Mouse (Mus musculus) heart, embryonic 11.5 days (tissue): ENCODE results near the gene Ccnjl. TPM values are rescaled to one million over a fixed set of nuclear protein-coding genes. Genes with fewer than 3 reads are reported as not detected.

Experiments
- ATAC-seq: fragments of 200-750 bp; cut with Nextera tagmentation; replicated peaks from 2 replicates; pipeline ENCODE4 v1.8.0; 2017; ENCODE audit warnings: moderate library complexity; ENCODE audit not compliant: insufficient number of reproducible peaks, low FRiP score, low TSS enrichment
- H3K27ac ChIP-seq: fragments of 300-500 bp; sonication (generic); 2 replicates; pipeline ENCODE4 v1.5.1; 2014; ENCODE audit warnings: mild to moderate bottlenecking, low read depth, low read length
- H3K27me3 ChIP-seq: fragments of 300-500 bp; sonication (generic); 2 replicates; pipeline ENCODE4 v1.6.1; 2014; ENCODE audit warnings: mild to moderate bottlenecking, low read length, mixed read lengths; ENCODE audit not compliant: control insufficient read depth, insufficient read depth
- H3K36me3 ChIP-seq: fragments of 300-500 bp; sonication (generic); 2 replicates; pipeline ENCODE4 v1.6.1; 2014; ENCODE audit warnings: mild to moderate bottlenecking, low read length, moderate library complexity, mixed read lengths; ENCODE audit not compliant: control insufficient read depth, insufficient read depth
- H3K4me1 ChIP-seq: fragments of 300-500 bp; sonication (generic); 2 replicates; pipeline ENCODE4 v1.6.1; 2014; ENCODE audit warnings: low read length; ENCODE audit not compliant: control insufficient read depth, insufficient read depth
- H3K4me2 ChIP-seq: fragments of 300-500 bp; sonication (generic); 2 replicates; pipeline ENCODE4 v1.6.1; 2014; ENCODE audit warnings: mild to moderate bottlenecking, moderate library complexity
- H3K4me3 ChIP-seq: fragments of 300-500 bp; sonication (generic); 2 replicates; pipeline ENCODE4 v1.5.1; 2014; ENCODE audit warnings: low read depth, low read length
- H3K9ac ChIP-seq: fragments of 300-500 bp; sonication (generic); 2 replicates; pipeline ENCODE4 v1.6.1; 2014; ENCODE audit warnings: mild to moderate bottlenecking, low read depth, low read length, moderate library complexity
- H3K9me3 ChIP-seq: fragments of 300-500 bp; sonication (generic); replicated peaks from 2 replicates; pipeline ENCODE4 v1.6.1; 2016; ENCODE audit warnings: low read length; ENCODE audit not compliant: control insufficient read depth
- WGBS: fragments of 180-500 bp; shearing (Covaris S2); extraction: QIAGEN DNeasy Blood & Tissue Kit; methylation state at CpG from one replicate; pipeline ENCODE4 v1.1.7; 2014; ENCODE audit not compliant: insufficient replicate concordance; 5-methylcytosine and 5-hydroxymethylcytosine counted together
- polyA plus RNA-seq: library from polyadenylated mRNA; unstranded; fragments of >200 nt; fragmentation: Nextera tagmentation; extraction: Ambion mirVana; gene quantifications from 2 replicates; pipeline ENCODE4 v1.2.1, GENCODE M21; 2014

The Ccnjl gene
- polyA plus RNA-seq, 1 experiment from 2014 or later, result 25.1 TPM

GRCm38 (mm10) chr11:43589530-43590072 is 61.0 kb downstream of the Ccnjl start:
- no peaks in the 10 kb centered on the region for H3K4me1 ChIP-seq
- no peak overlapping the region for H3K9ac ChIP-seq
- peaks cover 17% of the 10 kb centered on the region for H3K36me3 ChIP-seq
- H3K27ac ChIP-seq, result no peak overlapping the region
- no peak overlapping the region for H3K4me3 ChIP-seq
- 68% methylated on average over 6 of the region's 6 CpGs for WGBS
- H3K9me3 ChIP-seq, result no peaks in the 10 kb centered on the region
- no peak for ATAC-seq
- H3K27me3 ChIP-seq, result no peaks in the 10 kb centered on the region
- H3K4me2 ChIP-seq, result no peak overlapping the region

- Histone ChIP-seq H3K4me3 (no peak within 1 kb of the TSS), H3K4me1 (no peaks in the 10 kb centered on the region), H3K9me3 (no peaks in the 10 kb centered on the region), H3K9ac (no peak within 1 kb of the TSS), H3K27ac (no peak within 1 kb of the TSS), H3K27me3 (no peaks in the 10 kb centered on the region), H3K4me2 (no peak within 1 kb of the TSS), H3K36me3 (no peaks in the 10 kb centered on the region)
- ATAC-seq, result no peak
- WGBS, result 76% methylated on average over 5 of the region's 5 CpGs
Measured at GRCm38 (mm10) chr11:43601440-43601839, 72.9 kb downstream of the Ccnjl start, which contains the start of gene Fabp6. Gene Fabp6 (minus strand): TSS chr11:43601540.

- WGBS, result 88% methylated on average over 2 of the region's 2 CpGs
- no peak overlapping the region for H3K27ac ChIP-seq
- H3K4me3 ChIP-seq, result no peak overlapping the region
- no peaks in the 10 kb centered on the region for H3K9me3 ChIP-seq
- H3K9ac ChIP-seq, result no peak overlapping the region
- no peaks in the 10 kb centered on the region for H3K4me1 ChIP-seq
- no peak overlapping the region for H3K4me2 ChIP-seq
- ATAC-seq, result no peak
- H3K27me3 ChIP-seq, result no peaks in the 10 kb centered on the region
- no peaks in the 10 kb centered on the region for H3K36me3 ChIP-seq
Measured at GRCm38 (mm10) chr11:43604207-43604606, 75.6 kb downstream of the Ccnjl start.

- no peak for ATAC-seq
- no peaks in the 10 kb centered on the region for H3K27me3 ChIP-seq
- WGBS, result 77% methylated on average over 6 of the region's 6 CpGs
- H3K4me3 ChIP-seq, result no peak overlapping the region
- H3K4me1 ChIP-seq, result no peaks in the 10 kb centered on the region
- no peaks in the 10 kb centered on the region for H3K9me3 ChIP-seq
- H3K36me3 ChIP-seq, result no peaks in the 10 kb centered on the region
- H3K4me2 ChIP-seq, result no peak overlapping the region
- no peak overlapping the region for H3K9ac ChIP-seq
- no peak overlapping the region for H3K27ac ChIP-seq
Measured at GRCm38 (mm10) chr11:43604891-43605290, 76.3 kb downstream of the Ccnjl start.

GRCm38 (mm10) chr11:43605859-43606258 is 77.3 kb downstream of the Ccnjl start:
- no peak overlapping the region for H3K9ac ChIP-seq
- H3K4me3 ChIP-seq, result no peak overlapping the region
- H3K27ac ChIP-seq, result no peak overlapping the region
- no peaks in the 10 kb centered on the region for H3K4me1 ChIP-seq
- WGBS, result 80% methylated on average over 6 of the region's 6 CpGs
- H3K9me3 ChIP-seq, result no peaks in the 10 kb centered on the region
- no peaks in the 10 kb centered on the region for H3K36me3 ChIP-seq
- no peak for ATAC-seq
- no peak overlapping the region for H3K4me2 ChIP-seq
- H3K27me3 ChIP-seq, result no peaks in the 10 kb centered on the region

GRCm38 (mm10) chr11:43608440-43608839 is 79.9 kb downstream of the Ccnjl start:
- no peaks in the 10 kb centered on the region for H3K36me3 ChIP-seq
- ATAC-seq, result no peak
- H3K27me3 ChIP-seq, result no peaks in the 10 kb centered on the region
- no peak overlapping the region for H3K27ac ChIP-seq
- H3K4me2 ChIP-seq, result no peak overlapping the region
- no peaks in the 10 kb centered on the region; the same call in 1 of the 2 replicates for H3K4me1 ChIP-seq
- WGBS, result 82% methylated on average over 3 of the region's 3 CpGs
- no peaks in the 10 kb centered on the region for H3K9me3 ChIP-seq
- H3K9ac ChIP-seq, result no peak overlapping the region
- H3K4me3 ChIP-seq, result no peak overlapping the region

- no peaks in the 10 kb centered on the region for H3K36me3 ChIP-seq
- H3K4me1 ChIP-seq, result no peaks in the 10 kb centered on the region; the same call in 1 of the 2 replicates
- no peak overlapping the region for H3K9ac ChIP-seq
- H3K4me2 ChIP-seq, result no peak overlapping the region
- H3K27me3 ChIP-seq, result no peaks in the 10 kb centered on the region
- no peak overlapping the region for H3K4me3 ChIP-seq
- ATAC-seq, result no peak
- no peaks in the 10 kb centered on the region for H3K9me3 ChIP-seq
- H3K27ac ChIP-seq, result no peak overlapping the region
- WGBS, result 75% methylated on average over 10 of the region's 10 CpGs
Measured at GRCm38 (mm10) chr11:43610006-43610661, 81.5 kb downstream of the Ccnjl start.

- Histone ChIP-seq H3K27ac (no peak overlapping the region), H3K4me3 (no peak overlapping the region), H3K9ac (no peak overlapping the region), H3K4me1 (no peaks in the 10 kb centered on the region; the same call in 1 of the 2 replicates), H3K9me3 (no peaks in the 10 kb centered on the region), H3K36me3 (no peaks in the 10 kb centered on the region), H3K27me3 (no peaks in the 10 kb centered on the region), H3K4me2 (no peak overlapping the region)
- 68% methylated on average over 5 of the region's 5 CpGs for WGBS
- ATAC-seq, result no peak
Measured at GRCm38 (mm10) chr11:43610662-43611033, 82.1 kb downstream of the Ccnjl start.
